Mouse (Mus musculus): Measurements from ENCODE around the gene Gbf1.

- TF ChIP-seq POLR2A (IDR thresholded peaks at IDR 0.05; ENCODE audit: insufficient read depth, low read length) (no peak), CTCF (IDR thresholded peaks at IDR 0.05; ENCODE audit: low read depth, low read length) (no peak), EP300 (IDR thresholded peaks at IDR 0.05; ENCODE audit: insufficient read depth, low read depth, low read length) (no peak)
Observed at GRCm38 (mm10) chr19:46224882-46225281, 72.6 kb downstream of the Gbf1 start.

Data from ES-Bruce4 (cell line).